Mouse (Mus musculus): ENCODE measurements around the gene Acsm3. TPM values are rescaled to one million over a fixed set of nuclear protein-coding genes. Genes with fewer than 3 reads are reported as not detected.

Acsm3 gene
- total RNA-seq, 2 experiments from 2014 or later: not detected

DNA sequence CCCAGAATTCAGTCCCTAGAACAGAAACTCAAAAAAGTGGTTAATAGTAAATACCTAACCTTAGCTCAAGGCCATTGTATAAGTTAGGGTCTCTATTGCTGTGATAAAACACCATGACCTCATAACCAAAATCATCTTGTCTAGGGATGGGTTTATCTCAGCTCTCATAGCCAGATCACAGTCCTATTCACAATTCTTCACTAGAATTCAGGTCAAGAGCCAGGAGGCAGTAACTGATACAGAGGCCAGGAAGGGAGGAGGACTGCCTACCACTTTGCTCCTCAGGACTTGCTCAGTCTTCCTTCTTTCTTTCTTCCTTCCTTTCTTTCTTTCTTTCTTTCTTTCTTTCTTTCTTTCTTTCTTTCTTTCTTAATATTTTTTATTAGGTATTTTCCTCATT, 34.6 kb downstream of the Acsm3 start:
- DNase-seq (ENCODE audit: low spot score in 2 of 2): no peak

DNA sequence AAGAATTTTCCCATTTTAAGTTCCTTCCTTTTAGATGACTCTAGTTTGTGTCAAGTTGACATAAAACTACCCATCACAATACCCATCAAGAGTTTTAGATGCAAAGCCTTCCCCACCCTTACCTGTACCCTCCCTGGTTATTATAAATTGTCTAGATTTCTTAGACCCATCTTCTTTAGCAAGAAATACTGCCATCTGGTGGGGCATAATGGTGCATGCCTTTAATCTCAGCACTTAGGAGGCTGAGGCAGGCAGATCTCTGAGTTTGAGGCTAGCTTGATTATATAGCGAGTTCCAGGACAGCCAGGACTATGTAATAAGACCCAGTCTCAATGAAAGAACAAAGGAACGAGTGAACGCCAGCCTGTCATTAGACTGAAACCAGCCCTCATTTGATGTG, 39.8 kb downstream of the Acsm3 start:
- no peak for DNase-seq (ENCODE audit: low spot score in 2 of 2)

GRCm38 (mm10) chr7:119800991-119801390, 40.3 kb downstream of the Acsm3 start:
- no peak for DNase-seq (ENCODE audit: low spot score in 2 of 2)

- no peak for DNase-seq (ENCODE audit: low spot score in 2 of 2)
Observed at GRCm38 (mm10) chr7:119807396-119807795, 46.7 kb downstream of the Acsm3 start.

DNA sequence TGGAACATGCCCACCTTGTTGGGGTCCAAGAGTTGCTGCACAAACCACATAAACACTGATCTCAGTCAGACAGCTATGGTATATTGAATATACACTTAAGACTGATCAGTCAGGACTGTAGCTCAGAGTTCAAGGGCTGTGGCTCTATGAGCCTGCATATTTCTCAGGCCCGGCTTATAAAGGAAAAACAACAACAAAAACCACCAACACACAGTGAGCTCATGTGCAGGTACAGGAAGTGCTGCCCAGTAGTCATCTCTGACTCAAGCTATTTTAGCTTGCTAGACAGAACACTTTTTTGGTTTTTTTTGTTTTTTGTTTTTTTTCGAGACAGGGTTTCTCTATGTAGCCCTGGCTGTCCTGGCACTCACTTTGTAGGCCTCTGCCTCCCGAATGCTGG, 48.0 kb downstream of the Acsm3 start:
- DNase-seq (ENCODE audit: low spot score in 2 of 2): no peak

DNA sequence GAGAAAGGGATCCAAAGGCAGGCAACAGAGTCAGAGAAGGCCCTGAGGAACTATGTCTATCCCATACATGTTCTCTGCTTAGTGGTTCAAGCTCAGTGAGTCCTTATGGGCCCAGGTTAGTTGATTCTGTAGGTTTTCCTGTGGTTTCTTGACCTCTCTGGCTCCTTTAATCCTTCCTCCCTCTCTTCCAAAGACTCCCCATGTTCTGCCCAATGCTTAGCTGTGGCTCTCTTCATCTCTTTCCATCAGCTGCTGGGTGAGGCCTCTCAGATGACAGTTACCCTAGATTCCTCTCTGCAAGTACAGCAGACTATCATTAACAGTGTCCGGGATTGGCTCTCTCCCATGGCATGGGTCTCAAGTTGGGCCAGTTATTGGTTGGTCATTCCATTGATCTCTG, 74.6 kb downstream of the Acsm3 start:
- DNase-seq (ENCODE audit: low spot score in 2 of 2): no peak

DNA sequence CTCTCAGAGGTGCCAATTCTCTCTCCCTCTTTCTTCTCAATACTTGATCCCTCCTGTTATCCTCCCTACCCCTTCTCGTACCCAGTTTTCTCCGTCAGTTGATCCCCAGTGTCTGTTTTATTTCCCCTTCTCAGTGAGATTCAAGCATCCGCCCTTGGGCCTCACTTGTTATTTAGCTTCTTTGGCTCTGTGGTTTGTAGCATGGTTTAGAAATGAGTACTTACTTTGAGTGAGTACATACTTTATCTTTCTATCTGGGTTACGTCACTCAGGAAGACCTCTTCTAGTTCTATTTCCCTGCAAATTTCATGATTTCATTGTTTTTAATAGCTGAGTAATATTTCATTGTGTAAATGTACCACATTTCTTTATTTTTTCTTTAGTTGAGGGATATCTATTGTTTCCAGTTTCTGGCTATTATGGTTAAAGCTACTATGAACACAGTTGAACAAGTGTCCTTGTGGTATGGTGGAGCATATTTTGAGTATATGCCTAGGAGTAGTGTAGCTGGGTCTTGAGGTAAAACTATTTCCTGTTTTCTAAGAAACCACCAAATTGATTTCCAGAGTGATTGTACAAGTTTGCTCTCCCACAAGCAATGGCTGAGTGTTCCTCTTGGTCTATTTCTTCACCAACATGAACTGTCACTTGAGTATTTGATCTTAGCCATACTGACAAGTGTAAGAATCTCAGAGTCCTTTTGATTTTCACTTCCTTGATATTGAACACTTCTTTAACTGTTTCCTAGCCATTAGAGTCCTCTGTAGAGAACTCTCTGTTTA, 75.5 kb downstream of the Acsm3 start:
- DNase-seq (ENCODE audit: low spot score in 2 of 2): no peak

Other genes starting within 250 kb of the Acsm3 start
- gene Acsm5, start 241.5 kb upstream of the Acsm3 start, total RNA-seq (2021): 1 to 10 TPM; 1.1 to 1.2 TPM
- not detected for gene Pdilt, start 237.4 kb upstream of the Acsm3 start, total RNA-seq (2021)
- not detected for gene Acsm2, start 206.6 kb upstream of the Acsm3 start, total RNA-seq (2021)
- not detected for gene Acsm1, start 153.9 kb upstream of the Acsm3 start, total RNA-seq (2021)
- gene Acsm4, start 70.9 kb upstream of the Acsm3 start, total RNA-seq (2021): not detected
- gene Thumpd1, start 40.1 kb upstream of the Acsm3 start, total RNA-seq (2021): 10 to 100 TPM; 49.5 to 50.4 TPM
- under 1 TPM; 0.74 to 0.97 TPM for gene Rexo5, start 33.1 kb downstream of the Acsm3 start, total RNA-seq (2021)
- gene Eri2, start 33.1 kb downstream of the Acsm3 start, total RNA-seq (2021): 1 to 10 TPM; 8.2 to 9.0 TPM
- 10 to 100 TPM; 10.4 to 11.1 TPM for gene Lyrm1, start 134.9 kb downstream of the Acsm3 start, total RNA-seq (2021)
- gene Dcun1d3, start 135.4 kb downstream of the Acsm3 start, total RNA-seq (2021): 10 to 100 TPM; 24.8 to 28.7 TPM